Mouse (Mus musculus) hindbrain, embryonic 14.5 days (tissue): ENCODE measurements around the gene Cep97. TPM values are rescaled to one million over a fixed set of nuclear protein-coding genes. Genes with fewer than 3 reads are reported as not detected.
A peak's percentile ranks its signal among the peaks of the same experiment; 100 is the strongest.

Experiments used
- ATAC-seq: fragments of 200-750 bp; cut with Nextera tagmentation; 2 replicates; pipeline ENCODE4 v1.8.0; 2017; ENCODE audit warnings: moderate number of reproducible peaks, mild to moderate bottlenecking, moderate TSS enrichment, moderate library complexity; ENCODE audit not compliant: low FRiP score
- DNase-seq: peaks from one replicate; pipeline ENCODE4 v3.0.0-alpha.2; 2015; ENCODE audit warnings: low spot score
- H3K27ac ChIP-seq: fragments of 300-500 bp; sonication (generic); 2 replicates; pipeline ENCODE4 v1.5.1; 2014; ENCODE audit warnings: mild to moderate bottlenecking, moderate library complexity
- H3K27me3 ChIP-seq: fragments of 300-500 bp; sonication (generic); 2 replicates; pipeline ENCODE4 v1.6.1; 2014; ENCODE audit warnings: mild to moderate bottlenecking, low read length, mixed read lengths; ENCODE audit not compliant: control insufficient read depth, insufficient read depth
- H3K36me3 ChIP-seq: fragments of 300-500 bp; sonication (generic); replicated peaks from 2 replicates; pipeline ENCODE4 v1.6.1; 2014; ENCODE audit not compliant: control insufficient read depth, insufficient read depth
- H3K4me1 ChIP-seq: fragments of 300-500 bp; sonication (generic); replicated peaks from 2 replicates; pipeline ENCODE4 v1.6.1; 2014; ENCODE audit warnings: antibody characterized with exemption, low read length, mixed read lengths; ENCODE audit not compliant: control insufficient read depth, insufficient read depth
- H3K4me2 ChIP-seq: fragments of 300-500 bp; sonication (generic); replicated peaks from 2 replicates; pipeline ENCODE4 v1.6.1; 2014; ENCODE audit warnings: mild to moderate bottlenecking, moderate library complexity
- H3K4me3 ChIP-seq: fragments of 300-500 bp; sonication (generic); replicated peaks from 2 replicates; pipeline ENCODE4 v1.5.1; 2014; ENCODE audit warnings: mild to moderate bottlenecking, low read length
- H3K9ac ChIP-seq: fragments of 300-500 bp; sonication (generic); 2 replicates; pipeline ENCODE4 v1.6.1; 2014
- H3K9me3 ChIP-seq: fragments of 300-500 bp; sonication (generic); 2 replicates; pipeline ENCODE4 v1.6.1; 2016; ENCODE audit warnings: low read length; ENCODE audit not compliant: control insufficient read depth
- WGBS: fragments of 180-500 bp; shearing (Covaris S2); extraction: QIAGEN DNeasy Blood & Tissue Kit; methylation state at CpG from one replicate; pipeline ENCODE4 v1.1.7; 2014; 5-methylcytosine and 5-hydroxymethylcytosine counted together
- polyA plus RNA-seq: library from polyadenylated mRNA; unstranded; fragments of >200 nt; fragmentation: Nextera tagmentation; extraction: Ambion mirVana; gene quantifications from 2 replicates; pipeline ENCODE4 v1.2.1, GENCODE M21; 2014

The Cep97 gene
- polyA plus RNA-seq, 1 experiment from 2014 or later, result 15.6 TPM

- DNase-seq (no peak), ATAC-seq (no peak)
- no peaks in the 10 kb centered on the region for H3K9me3 ChIP-seq
- H3K4me1 ChIP-seq, result peaks cover 20% of the 10 kb centered on the region
- H3K27me3 ChIP-seq, result no peaks in the 10 kb centered on the region
- no peak overlapping the region for H3K27ac ChIP-seq
- peak overlapping the region; percentile 77 for H3K4me2 ChIP-seq
- 92% methylated on average over 8 of the region's 8 CpGs for WGBS
- peak overlapping the region; percentile 91; the same call in 1 of the 2 replicates for H3K9ac ChIP-seq
- peaks cover 13% of the 10 kb centered on the region for H3K36me3 ChIP-seq
- no peak overlapping the region for H3K4me3 ChIP-seq
These were observed 41.1 kb downstream of the Cep97 start for GRCm38 (mm10) chr16:55893410-55894107.

DNA sequence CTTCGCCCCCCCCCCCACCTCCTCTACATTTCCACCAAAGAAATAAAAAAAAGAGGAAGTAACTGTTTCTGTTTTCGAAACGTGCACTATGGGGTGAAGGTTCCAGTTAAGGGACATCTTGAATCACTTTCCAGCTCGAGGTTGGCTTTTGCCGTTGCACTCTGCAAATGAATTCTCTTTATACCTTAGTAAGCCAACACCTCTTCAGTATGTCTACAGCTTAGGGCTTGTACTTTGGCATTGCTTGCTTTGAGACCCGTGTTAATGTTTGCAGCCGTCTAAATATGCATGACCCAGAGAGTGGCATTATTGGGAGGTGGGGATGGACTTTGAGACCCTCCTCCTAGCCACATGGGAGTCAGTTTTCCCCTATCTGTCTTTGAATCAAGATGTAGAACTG is 42.2 kb downstream of the Cep97 start:
- no peak overlapping the region for H3K4me2 ChIP-seq

DNA sequence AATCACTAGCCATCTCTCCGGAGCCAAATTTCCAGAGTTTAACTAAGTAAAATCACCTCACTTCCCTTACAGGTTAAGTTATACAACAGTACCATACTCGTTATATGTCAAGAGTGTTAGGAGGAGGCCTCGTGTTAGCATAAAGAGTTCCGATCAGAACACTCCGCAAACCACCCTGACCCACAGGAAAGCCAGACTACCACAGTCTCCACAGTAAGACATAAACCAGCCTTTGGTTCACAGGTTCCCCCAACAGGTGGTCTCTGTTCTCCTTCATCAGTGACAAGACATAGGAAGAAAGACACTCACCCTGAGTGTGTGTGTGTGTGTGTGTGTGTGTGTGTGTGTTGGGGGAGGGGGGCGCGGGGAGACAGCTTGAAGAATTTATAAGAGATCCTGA is 43.3 kb downstream of the Cep97 start:
- peaks cover 19% of the 10 kb centered on the region for H3K4me1 ChIP-seq
- no peak overlapping the region for H3K4me2 ChIP-seq
- no peaks in the 10 kb centered on the region for H3K9me3 ChIP-seq
- H3K9ac ChIP-seq, result no peak overlapping the region
- DNase-seq (no peak), ATAC-seq (no peak)
- no peak overlapping the region for H3K4me3 ChIP-seq
- no peak overlapping the region for H3K27ac ChIP-seq
- 93% methylated on average over 7 of the region's 7 CpGs for WGBS
- peaks cover 22% of the 10 kb centered on the region for H3K36me3 ChIP-seq
- no peaks in the 10 kb centered on the region for H3K27me3 ChIP-seq

More for the DNA sequence above, 42.2 kb downstream of the Cep97 start:
- no peaks in the 10 kb centered on the region for H3K27me3 ChIP-seq
- H3K9me3 ChIP-seq, result no peaks in the 10 kb centered on the region
- no peak overlapping the region for H3K9ac ChIP-seq
- no peak for DNase-seq
- peaks cover 20% of the 10 kb centered on the region for H3K4me1 ChIP-seq
- WGBS, result 86% methylated on average over 6 of the region's 7 CpGs
- ATAC-seq, result no peak
- H3K4me3 ChIP-seq, result no peak overlapping the region
- H3K36me3 ChIP-seq, result peaks cover 22% of the 10 kb centered on the region
- H3K27ac ChIP-seq, result no peak overlapping the region

DNA sequence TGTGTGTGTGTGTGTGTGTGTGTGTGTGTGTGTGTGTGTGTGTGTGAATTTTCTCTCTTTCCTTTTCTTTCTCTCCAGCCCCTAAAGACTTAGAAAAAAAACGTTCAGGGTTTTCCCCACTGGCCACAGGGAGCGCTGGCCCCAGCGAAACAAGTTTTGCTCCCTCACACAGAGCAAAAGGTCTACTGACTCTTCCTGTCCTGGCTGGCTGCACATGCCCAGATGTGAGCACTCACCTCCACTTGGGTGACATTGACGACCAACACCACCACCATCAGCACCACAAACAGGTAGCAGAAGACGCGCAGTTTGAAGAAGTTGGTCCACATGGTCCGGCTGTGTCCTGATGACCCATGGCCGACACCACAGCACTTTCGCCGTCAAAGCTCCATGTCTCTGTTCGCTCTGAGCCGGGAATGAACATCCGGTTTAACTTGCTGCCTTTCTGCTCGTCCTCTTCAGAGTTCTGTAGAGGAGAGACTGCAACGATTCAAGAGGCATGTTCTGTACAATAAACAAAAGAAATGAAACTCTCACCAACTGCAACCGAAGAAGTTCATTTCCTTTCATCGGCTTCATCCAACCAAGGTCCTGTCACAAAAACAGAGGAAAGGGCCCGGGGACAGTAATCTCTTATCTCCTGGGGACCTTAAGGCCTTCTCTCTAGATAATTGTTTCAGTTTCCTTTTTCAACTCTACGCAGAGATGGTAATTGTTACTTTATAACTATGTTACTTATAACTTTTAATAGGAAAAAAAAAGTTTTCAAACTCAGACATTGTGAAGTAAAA is 44.1 kb downstream of the Cep97 start:
- 94% methylated on average over 19 of the region's 19 CpGs for WGBS
- no peak for ATAC-seq

DNA sequence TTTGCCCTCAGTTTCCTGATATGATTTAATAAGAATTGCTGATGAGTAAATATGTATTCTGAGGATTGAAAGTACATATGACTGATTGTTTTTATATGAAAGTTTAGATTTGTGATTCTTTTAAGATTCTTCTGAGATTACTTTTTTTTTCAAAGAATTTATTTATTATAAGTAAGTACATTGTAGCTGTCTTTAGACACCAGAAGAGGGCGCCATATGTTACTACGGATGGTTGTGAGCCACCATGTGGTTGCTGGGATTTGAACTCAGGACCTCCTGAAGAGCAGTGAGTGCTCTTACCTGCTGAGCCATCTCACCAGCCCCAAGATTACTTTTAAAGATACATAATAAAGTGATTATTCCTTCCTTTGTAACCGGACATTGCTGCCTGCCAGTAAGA is 45.2 kb downstream of the Cep97 start:
- Histone ChIP-seq H3K4me1 (peaks cover 9% of the 10 kb centered on the region), H3K27ac (no peak overlapping the region), H3K4me2 (no peak overlapping the region), H3K36me3 (peaks cover 24% of the 10 kb centered on the region), H3K27me3 (no peaks in the 10 kb centered on the region), H3K4me3 (no peak overlapping the region), H3K9me3 (no peaks in the 10 kb centered on the region), H3K9ac (no peak overlapping the region)
- DNase-seq, result no peak
- no peak for ATAC-seq
- 95% methylated on average over 3 of the region's 3 CpGs for WGBS

More for the DNA sequence above, 44.1 kb downstream of the Cep97 start:
- Histone ChIP-seq H3K4me2 (no peak overlapping the region), H3K27ac (no peak overlapping the region), H3K27me3 (no peaks in the 10 kb centered on the region), H3K4me1 (peaks cover 12% of the 10 kb centered on the region), H3K9me3 (no peaks in the 10 kb centered on the region), H3K4me3 (no peak overlapping the region), H3K9ac (no peak overlapping the region), H3K36me3 (peaks cover 22% of the 10 kb centered on the region)
- DNase-seq, result no peak

- H3K9me3 ChIP-seq, result no peaks in the 10 kb centered on the region
- no peak for ATAC-seq
- WGBS, result 92% methylated on average over 3 of the region's 3 CpGs
These were observed 46.1 kb downstream of the Cep97 start for GRCm38 (mm10) chr16:55888584-55888960.

DNA sequence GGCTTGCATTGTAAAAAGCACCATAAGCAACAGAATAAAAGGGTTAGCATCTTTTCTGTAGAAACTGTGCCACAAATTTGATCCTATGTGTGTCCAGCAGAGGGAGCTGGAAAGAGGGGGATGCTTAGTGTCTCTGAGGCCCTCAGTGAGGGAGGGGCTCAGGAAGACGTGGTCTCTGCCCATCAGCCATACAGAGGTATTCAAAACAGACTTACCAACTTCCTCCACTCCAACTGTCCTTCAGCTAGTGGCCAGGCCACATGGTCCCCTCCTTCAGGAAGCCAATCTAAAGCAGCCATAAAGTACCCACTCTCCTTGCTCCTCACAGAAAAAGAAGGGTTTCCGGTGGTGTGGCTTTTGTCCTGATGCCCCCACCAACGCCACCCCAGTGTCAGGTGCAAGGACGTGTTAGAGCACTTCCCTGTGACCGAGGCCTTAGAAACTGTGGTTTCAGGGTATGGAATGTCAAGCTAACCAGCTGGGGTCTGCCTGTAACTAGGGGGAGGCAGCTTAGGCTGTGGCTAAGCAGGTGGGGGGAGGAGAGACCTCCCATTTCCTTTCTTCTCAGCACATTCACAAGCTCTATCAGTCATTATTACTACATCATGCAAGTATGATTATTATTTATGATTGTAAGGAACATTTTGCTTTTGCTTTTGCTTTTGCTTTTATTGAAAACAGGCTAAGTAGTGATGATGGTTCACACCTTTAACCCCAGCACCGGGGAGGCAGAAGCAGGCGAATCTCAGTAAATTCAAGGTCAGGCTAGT is 46.7 kb downstream of the Cep97 start:
- no peak for ATAC-seq
- H3K9ac ChIP-seq, result no peak overlapping the region
- no peak for DNase-seq
- H3K27ac ChIP-seq, result no peak overlapping the region
- H3K4me1 ChIP-seq, result no peaks in the 10 kb centered on the region
- no peak overlapping the region for H3K4me3 ChIP-seq
- H3K27me3 ChIP-seq, result no peaks in the 10 kb centered on the region
- no peaks in the 10 kb centered on the region for H3K9me3 ChIP-seq
- peaks cover 36% of the 10 kb centered on the region for H3K36me3 ChIP-seq
- H3K4me2 ChIP-seq, result no peak overlapping the region
- 60% methylated on average over 7 of the region's 7 CpGs for WGBS

More at GRCm38 (mm10) chr16:55888584-55888960, 46.1 kb downstream of the Cep97 start:
- Histone ChIP-seq H3K27ac (no peak overlapping the region), H3K4me3 (no peak overlapping the region), H3K36me3 (peaks cover 32% of the 10 kb centered on the region), H3K4me1 (peaks cover under 1% of the 10 kb centered on the region; the same call in 1 of the 2 replicates), H3K9ac (no peak overlapping the region), H3K27me3 (no peaks in the 10 kb centered on the region), H3K4me2 (no peak overlapping the region)
- DNase-seq, result no peak

DNA sequence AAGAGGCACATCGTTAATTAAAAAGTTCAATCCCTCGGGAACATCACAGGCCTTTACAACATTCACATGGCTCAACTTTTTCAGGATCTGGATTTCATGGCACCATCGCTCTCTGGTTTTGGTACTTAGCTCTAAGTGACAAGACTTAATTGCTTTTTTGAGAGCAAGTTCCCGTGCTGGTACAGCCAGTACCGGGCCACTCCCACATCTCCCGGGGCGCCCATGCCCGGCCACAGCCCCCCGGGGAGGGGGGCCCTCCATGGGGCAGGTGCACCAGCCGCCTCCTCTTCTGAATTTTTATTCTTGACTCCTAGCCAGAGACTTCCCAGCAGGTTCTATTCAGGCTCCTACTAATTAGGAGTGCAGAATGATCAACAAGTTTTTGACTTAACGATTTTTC is 50.4 kb downstream of the Cep97 start:
- H3K27me3 ChIP-seq, result no peaks in the 10 kb centered on the region
- 83% methylated on average over 11 of the region's 11 CpGs for WGBS
- no peak overlapping the region for H3K9ac ChIP-seq
- no peaks in the 10 kb centered on the region for H3K9me3 ChIP-seq
- H3K4me1 ChIP-seq, result no peaks in the 10 kb centered on the region
- no peak overlapping the region for H3K4me3 ChIP-seq
- H3K4me2 ChIP-seq, result no peak overlapping the region
- no peak overlapping the region for H3K27ac ChIP-seq
- peaks cover 27% of the 10 kb centered on the region for H3K36me3 ChIP-seq
- no peak for DNase-seq
- ATAC-seq, result no peak

GRCm38 (mm10) chr16:55876025-55876424 is 58.6 kb downstream of the Cep97 start:
- H3K4me1 ChIP-seq, result no peaks in the 10 kb centered on the region
- H3K27me3 ChIP-seq, result no peaks in the 10 kb centered on the region
- no peak for DNase-seq
- H3K27ac ChIP-seq, result no peak overlapping the region
- H3K4me2 ChIP-seq, result no peak overlapping the region
- no peak for ATAC-seq
- no peaks in the 10 kb centered on the region for H3K9me3 ChIP-seq
- H3K4me3 ChIP-seq, result no peak overlapping the region
- WGBS, result 74% methylated on average over 6 of the region's 6 CpGs
- H3K9ac ChIP-seq, result no peak overlapping the region
- 0 out of 2 replicates have a peak, but pooled peaks cover 3% of the 10 kb centered on the region for H3K36me3 ChIP-seq
